ENCODE assay signal across 10 mouse cellular contexts in genomic region chr13:57281504-57281903, GRCm38 (mm10).
A peak's percentile ranks its signal among the peaks of the same experiment; 100 is the strongest.
DNase-seq lines count a peak whose midpoint lies in the region; ATAC-seq and TF ChIP-seq lines count a peak whose summit lies in the region.
"Had no signal": no experiment of that assay in that cellular context is flagged by ENCODE, and none has a peak within 500 bp of the region (broad histone marks: within the 10 kb centered on the region; RNA-seq: fewer than 3 reads in every experiment).

No protein-coding gene starts in this region.

- H3K9me3 ChIP-seq in forebrain, embryonic 10.5 days: no peaks in the 10 kb centered on the region
- H3K9me3 ChIP-seq in forebrain, embryonic 12.5 days: no peaks in the 10 kb centered on the region
- H3K9me3 ChIP-seq in midbrain, postnatal 0 days (ENCODE audit: low read length): no peaks in the 10 kb centered on the region

- H3K27me3 ChIP-seq in forebrain, embryonic 10.5 days (ENCODE audit: poor library complexity, severe bottlenecking): peaks cover 16% of the 10 kb centered on the region
- no peaks in the 10 kb centered on the region for H3K27me3 ChIP-seq in forebrain, embryonic 12.5 days
- H3K27me3 ChIP-seq in midbrain, postnatal 0 days (ENCODE audit: insufficient read depth, low read length): no peaks in the 10 kb centered on the region; the same call in 1 of the 2 replicates
- H3K27me3 ChIP-seq: CH12.LX; megakaryocyte, embryonic 14.5 days had no signal

- ATAC-seq in forebrain, embryonic 12.5 days (ENCODE audit: low FRiP score): no peak
- no peak for ATAC-seq in midbrain, postnatal 0 days (ENCODE audit: low FRiP score)

- DNase-seq in forebrain, embryonic 10.5 days (ENCODE audit: extremely low spot score, low spot score): peak; percentile 55
- peak; percentile 21 for DNase-seq in ovary, postnatal 14 days (ENCODE audit: low spot score)
- DNase-seq in ovary, postnatal 10 days (ENCODE audit: low spot score): no peak
- DNase-seq in kidney, postnatal 4 days: peak; percentile 70 to 75
- peak; percentile 87 for DNase-seq in midbrain, postnatal 0 days (ENCODE audit: low spot score)
- no peak for DNase-seq in MN1 (ENCODE audit: low spot score)

- H3K4me2 ChIP-seq in forebrain, embryonic 12.5 days: no peak overlapping the region
- H3K4me2 ChIP-seq in midbrain, postnatal 0 days (ENCODE audit: low read depth, low read length, poor library complexity, severe bottlenecking): no peak overlapping the region

- H3K9ac ChIP-seq in forebrain, embryonic 12.5 days: no peak overlapping the region
- no peak overlapping the region for H3K9ac ChIP-seq in midbrain, postnatal 0 days (replicated peaks; ENCODE audit: low read length, poor library complexity, severe bottlenecking)

- TF ChIP-seq CTCF in cortical plate, adult 2 months (IDR thresholded peaks at IDR 0.05; ENCODE audit: extremely low read depth, insufficient read depth, low read length): peak; percentile 75
- peak; percentile 92 for TF ChIP-seq CTCF in midbrain, postnatal 0 days (IDR thresholded peaks at IDR 0.05)

- TF ChIP-seq POLR2A in cortical plate, adult 2 months (IDR thresholded peaks at IDR 0.05; ENCODE audit: extremely low read depth, insufficient read depth, low read length): no peak

- H3K4me1 ChIP-seq in forebrain, embryonic 10.5 days: peaks cover 11% of the 10 kb centered on the region
- peaks cover 9% of the 10 kb centered on the region for H3K4me1 ChIP-seq in forebrain, embryonic 12.5 days
- H3K4me1 ChIP-seq in cortical plate, adult 2 months (ENCODE audit: control insufficient read depth, insufficient read depth, low read length): no peaks in the 10 kb centered on the region
- H3K4me1 ChIP-seq in midbrain, postnatal 0 days (ENCODE audit: insufficient read depth, low read length): no peaks in the 10 kb centered on the region
- H3K4me1 ChIP-seq: megakaryocyte, embryonic 14.5 days had no signal

- no peak overlapping the region for H3K27ac ChIP-seq in forebrain, embryonic 10.5 days
- no peak overlapping the region for H3K27ac ChIP-seq in forebrain, embryonic 12.5 days
- H3K27ac ChIP-seq in cortical plate, adult 2 months (ENCODE audit: insufficient read depth, low read length): no peak overlapping the region
- H3K27ac ChIP-seq in midbrain, postnatal 0 days (ENCODE audit: low read depth, low read length): no peak overlapping the region

- no peak overlapping the region for H3K4me3 ChIP-seq in forebrain, embryonic 10.5 days
- no peak overlapping the region for H3K4me3 ChIP-seq in forebrain, embryonic 12.5 days (replicated peaks)
- no peak overlapping the region for H3K4me3 ChIP-seq in cortical plate, adult 2 months (ENCODE audit: insufficient read depth, low read length)
- H3K4me3 ChIP-seq in midbrain, postnatal 0 days (ENCODE audit: low read depth, low read length): no peak overlapping the region
- H3K4me3 ChIP-seq: megakaryocyte, embryonic 14.5 days had no signal

- H3K36me3 ChIP-seq in forebrain, embryonic 10.5 days (replicated peaks): no peaks in the 10 kb centered on the region
- no peaks in the 10 kb centered on the region for H3K36me3 ChIP-seq in forebrain, embryonic 12.5 days (replicated peaks)
- H3K36me3 ChIP-seq in midbrain, postnatal 0 days (ENCODE audit: insufficient read depth, low read length): no peaks in the 10 kb centered on the region

- whole genome bisulfite sequencing in forebrain, embryonic 10.5 days: 29% methylated on average over 3 of the region's 3 CpGs
- WGBS in forebrain, embryonic 12.5 days: 23% methylated on average over 3 of the region's 3 CpGs
- WGBS in midbrain, postnatal 0 days: 29% methylated on average over 3 of the region's 3 CpGs

Comparison
In these comparisons a context has a peak if more than half of its experiments do, and no peak if none do; other contexts are left out.
1. DNase-seq: peak in forebrain, embryonic 10.5 days (single experiment), ovary, postnatal 14 days (single experiment), kidney, postnatal 4 days (2 of 2) and midbrain, postnatal 0 days (single experiment); none in ovary, postnatal 10 days (single experiment) and MN1 (single experiment).